Mouse (Mus musculus) spleen, adult 2 months (tissue): Measurements from ENCODE around the gene Rpl37. TPM values are rescaled to one million over a fixed set of nuclear protein-coding genes. Genes with fewer than 3 reads are reported as not detected.

Source experiments
- DNase-seq, 2 experiments: peaks; one replicate each; pipeline versions ENCODE4 v3.0.0 to v3.0.0-alpha.2; 2012 to 2021; ENCODE audit warnings: low spot score in 2 of 2, low read depth in 1 of 2
- H3K27ac ChIP-seq: fragments of 200-500 bp; 2 replicates; pipeline ENCODE4 v1.5.1; 2012; ENCODE audit warnings: low read length, inconsistent platforms; ENCODE audit not compliant: insufficient read depth
- H3K27me3 ChIP-seq: fragments of 200-500 bp; 2 replicates; pipeline ENCODE4 v1.6.1; 2012; ENCODE audit warnings: mild to moderate bottlenecking, moderate library complexity, low read length, inconsistent platforms; ENCODE audit not compliant: control insufficient read depth, insufficient read depth
- H3K36me3 ChIP-seq: fragments of 200-500 bp; 2 replicates; pipeline ENCODE4 v1.6.1; 2012; ENCODE audit warnings: mild to moderate bottlenecking, low read length, inconsistent platforms; ENCODE audit not compliant: control insufficient read depth, insufficient read depth
- H3K4me1 ChIP-seq: fragments of 200-500 bp; 2 replicates; pipeline ENCODE4 v1.6.1; 2011; ENCODE audit warnings: inconsistent platforms; ENCODE audit not compliant: control insufficient read depth, insufficient read depth, insufficient read length
- H3K4me3 ChIP-seq: fragments of 200-500 bp; 2 replicates; pipeline ENCODE4 v1.5.1; 2011; ENCODE audit warnings: mild to moderate bottlenecking, inconsistent platforms; ENCODE audit not compliant: insufficient read depth, insufficient read length; ENCODE audit errors: extremely low read depth
- CTCF ChIP-seq: fragments of 200-500 bp; IDR thresholded peaks from 2 replicates; pipeline ENCODE4 v1.5.1; 2011; ENCODE audit warnings: mild to moderate bottlenecking, inconsistent platforms; ENCODE audit not compliant: insufficient read depth, insufficient read length, insufficient replicate concordance; ENCODE audit errors: extremely low read depth
- POLR2A ChIP-seq: fragments of 200-500 bp; IDR thresholded peaks from 2 replicates; pipeline ENCODE4 v1.6.1; 2011; ENCODE audit warnings: low read depth, low read length, inconsistent platforms
- WGBS: fragments of 180-500 bp; shearing (Covaris S2); methylation state at CpG from one replicate; pipeline ENCODE4 v1.1.7; 2018; 5-methylcytosine and 5-hydroxymethylcytosine counted together
- polyA plus RNA-seq: library from polyadenylated mRNA; depleted of rRNA; stranded (reverse); fragments of >200 nt; gene quantifications from 2 replicates; pipeline ENCODE4 v1.2.3, GENCODE M21; 2012

Gene Rpl37
- polyA plus RNA-seq, 1 experiment, result 670 TPM

GRCm38 (mm10) chr15:5142047-5142446 lies 25.6 kb downstream of the Rpl37 start:
- Histone ChIP-seq H3K27ac (no peak overlapping the region), H3K4me1 (peaks cover 5% of the 10 kb centered on the region), H3K4me3 (no peak overlapping the region), H3K36me3 (no peaks in the 10 kb centered on the region), H3K27me3 (no peaks in the 10 kb centered on the region)
- TF ChIP-seq POLR2A (no peak), CTCF (no peak)
- whole genome bisulfite sequencing, result 63% methylated on average over 5 of the region's 5 CpGs
- no peak for DNase-seq

- no peaks in the 10 kb centered on the region for H3K27me3 ChIP-seq
- H3K4me1 ChIP-seq, result peaks cover 5% of the 10 kb centered on the region
- H3K27ac ChIP-seq, result no peak overlapping the region
- TF ChIP-seq CTCF (no peak), POLR2A (no peak)
- H3K36me3 ChIP-seq, result no peaks in the 10 kb centered on the region
- no peak overlapping the region for H3K4me3 ChIP-seq
- WGBS, result 68% methylated on average over 5 of the region's 5 CpGs
- DNase-seq, result no peak
These were observed 26.3 kb downstream of the Rpl37 start for GRCm38 (mm10) chr15:5142714-5143113.

GRCm38 (mm10) chr15:5143361-5144020 lies 27.0 kb downstream of the Rpl37 start, which contains the start of gene Prkaa1:
Prkaa1 (plus strand) TSS chr15:5143861.
- Histone ChIP-seq H3K4me3 (peak within 1 kb of the TSS; percentile 92), H3K27ac (peak within 1 kb of the TSS; percentile 63), H3K36me3 (no peaks in the 10 kb centered on the region), H3K4me1 (peaks cover 5% of the 10 kb centered on the region), H3K27me3 (no peaks in the 10 kb centered on the region)
- peak; percentile 35 to 62 for DNase-seq
- WGBS, result under 1% methylated on average over 63 of the region's 80 CpGs
- peak; percentile 5; the same call in 1 of the 2 replicates for TF ChIP-seq POLR2A
- TF ChIP-seq CTCF, result peak; percentile 26; the same call in 1 of the 2 replicates

DNA sequence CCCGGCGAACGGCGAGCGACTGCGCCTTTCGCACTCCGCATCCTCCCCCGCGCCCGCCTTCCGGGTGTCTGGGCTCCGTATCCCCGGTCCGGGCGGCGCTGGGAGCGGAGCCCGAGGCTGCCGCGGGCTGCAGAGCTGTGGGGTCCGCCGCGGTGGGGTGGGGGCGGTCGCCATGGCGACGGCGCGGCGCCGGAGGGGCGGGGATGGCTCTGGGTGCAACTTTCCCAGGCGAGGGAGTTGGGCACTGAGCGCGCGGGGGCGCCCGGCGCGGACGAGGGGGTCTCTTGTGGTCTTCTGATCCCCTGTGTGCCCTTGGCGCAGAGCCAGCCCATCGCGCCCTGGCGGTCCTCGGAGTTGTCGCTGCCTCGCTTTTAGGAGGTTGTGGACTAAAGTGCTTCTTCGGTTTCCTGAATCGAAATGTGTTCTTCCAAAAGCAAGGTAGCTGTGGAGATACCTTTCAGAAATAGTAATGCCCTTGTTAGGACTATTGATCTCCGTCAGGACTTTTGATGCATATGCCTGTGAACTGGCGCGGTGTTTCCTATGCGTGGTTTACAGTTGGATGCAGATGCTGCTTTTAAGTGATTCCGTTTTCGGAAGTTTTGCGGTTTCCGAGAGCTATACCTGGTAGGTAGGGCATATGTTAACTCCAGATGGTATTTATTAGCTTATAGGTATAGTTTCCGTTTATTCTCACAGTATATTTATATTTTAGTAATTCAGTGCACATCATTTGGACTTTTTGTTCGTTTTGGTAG lies 27.8 kb downstream of the Rpl37 start:
- H3K27ac ChIP-seq, result peak overlapping the region; percentile 63
- H3K4me3 ChIP-seq, result peak overlapping the region; percentile 92
- DNase-seq, result peak; percentile 14 to 54
- peaks cover 5% of the 10 kb centered on the region for H3K4me1 ChIP-seq
- no peaks in the 10 kb centered on the region for H3K36me3 ChIP-seq
- TF ChIP-seq POLR2A (no peak), CTCF (no peak)
- no peaks in the 10 kb centered on the region for H3K27me3 ChIP-seq
- WGBS, result 1% methylated on average over 40 of the region's 61 CpGs

- Histone ChIP-seq H3K36me3 (no peaks in the 10 kb centered on the region), H3K27ac (no peak overlapping the region), H3K4me3 (no peak overlapping the region), H3K27me3 (no peaks in the 10 kb centered on the region), H3K4me1 (peaks cover 5% of the 10 kb centered on the region)
- DNase-seq, result no peak
- WGBS, result 84% methylated on average over 9 of the region's 9 CpGs
- no peak for TF ChIP-seq POLR2A
These were observed 28.9 kb downstream of the Rpl37 start for GRCm38 (mm10) chr15:5145196-5145945.

GRCm38 (mm10) chr15:5149187-5149586 lies 32.7 kb downstream of the Rpl37 start:
- Histone ChIP-seq H3K4me3 (no peak overlapping the region), H3K4me1 (peaks cover 5% of the 10 kb centered on the region), H3K27ac (no peak overlapping the region), H3K27me3 (no peaks in the 10 kb centered on the region), H3K36me3 (no peaks in the 10 kb centered on the region)
- WGBS, result 90% methylated on average over 4 of the region's 4 CpGs
- DNase-seq, result no peak
- no peak for TF ChIP-seq CTCF
- TF ChIP-seq POLR2A, result no peak

GRCm38 (mm10) chr15:5152171-5152570 lies 35.7 kb downstream of the Rpl37 start:
- no peak for TF ChIP-seq CTCF
- no peak for TF ChIP-seq POLR2A
- WGBS, result 97% methylated on average over 6 of the region's 6 CpGs

More at GRCm38 (mm10) chr15:5152171-5152570, 35.7 kb downstream of the Rpl37 start:
- Histone ChIP-seq H3K27me3 (no peaks in the 10 kb centered on the region), H3K27ac (no peak overlapping the region), H3K36me3 (no peaks in the 10 kb centered on the region), H3K4me1 (no peaks in the 10 kb centered on the region; the same call in 1 of the 2 replicates), H3K4me3 (no peak overlapping the region)
- DNase-seq, result no peak
